Comparison of ENCODE assay signal across 26 mouse cellular contexts in the genomic region with DNA sequence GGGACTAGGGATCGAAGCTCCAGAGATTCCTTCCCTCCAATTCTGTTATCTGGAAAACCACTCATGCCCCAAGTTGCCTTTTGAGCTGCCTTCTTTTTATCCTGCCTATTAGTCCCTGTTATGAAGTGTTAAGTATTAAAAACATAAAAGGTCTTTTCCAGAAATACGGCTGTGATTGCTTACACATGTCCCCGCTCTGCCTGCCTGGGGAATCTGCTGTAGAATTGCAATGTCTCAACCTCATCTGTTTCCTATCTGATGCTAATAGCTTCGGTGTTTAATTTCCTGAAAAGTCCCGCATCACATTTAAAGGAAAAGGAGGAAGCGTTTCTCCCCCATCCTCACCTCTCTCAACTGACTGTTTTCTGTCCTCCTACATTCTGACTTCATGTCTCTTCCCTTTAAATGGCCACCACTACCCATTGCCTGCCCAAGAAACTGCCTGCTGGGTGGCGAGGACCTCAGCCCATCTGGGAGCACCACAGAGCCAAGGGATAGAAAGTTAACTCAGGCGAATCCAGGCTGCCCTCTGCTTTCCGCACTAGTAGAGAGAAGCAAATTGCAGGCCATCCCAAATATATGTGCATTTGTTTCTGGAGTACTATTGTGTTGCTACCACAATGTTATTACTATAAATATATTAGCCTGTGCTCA.
DNase-seq lines count a peak whose midpoint lies in the region; ATAC-seq lines count a peak whose summit lies in the region.
"Had no signal": no experiment of that assay in that cellular context is flagged by ENCODE, and none has a peak within 500 bp of the region (broad histone marks: within the 10 kb centered on the region; RNA-seq: fewer than 3 reads in every experiment).

No protein-coding gene starts in this region.

- peak; percentile 68 for DNase-seq in embryo, embryonic 10.5 days (ENCODE audit: low spot score)
- DNase-seq in embryo, embryonic 9.5 days (ENCODE audit: extremely low spot score): peak; percentile 22
- DNase-seq in ovary, adult 18-20 months (ENCODE audit: low spot score): no peak
- no peak for DNase-seq in thymus, postnatal 25 days
- no peak for DNase-seq in spleen, postnatal 10 days (ENCODE audit: low spot score in 2 of 2)
- DNase-seq: adrenal gland, adult 2 months; cerebellum, adult 18-20 months; cerebellum, postnatal 36 days; gastrocnemius, adult 2 months; kidney, adult 11 months; left cerebral cortex, postnatal 4 days; lung, embryonic 14.5 days; midbrain, embryonic 14.5 days; right cerebral cortex, postnatal 4 days; thymus, adult 18-20 months had no signal

- WGBS in embryonic facial prominence, embryonic 15.5 days: 35% methylated on average over 9 of the region's 9 CpGs
- WGBS in limb, embryonic 13.5 days: 20% methylated on average over 9 of the region's 9 CpGs
- WGBS in midbrain, embryonic 16.5 days: 72% methylated on average over 9 of the region's 9 CpGs

- peak overlapping the region; percentile 21; the same call in 1 of the 2 replicates for H3K4me2 ChIP-seq in embryonic facial prominence, embryonic 15.5 days (replicated peaks)
- H3K4me2 ChIP-seq in limb, embryonic 13.5 days (replicated peaks): peak overlapping the region; percentile 37; the same call in 1 of the 2 replicates
- no peak overlapping the region for H3K4me2 ChIP-seq in midbrain, embryonic 16.5 days (ENCODE audit: low read length)
- H3K4me2 ChIP-seq: forebrain, embryonic 12.5 days; kidney, embryonic 15.5 days; lung, embryonic 14.5 days; neural tube, embryonic 12.5 days had no signal

- no peak for ATAC-seq in embryonic facial prominence, embryonic 15.5 days (ENCODE audit: insufficient number of reproducible peaks, low FRiP score, low TSS enrichment, low read depth)
- ATAC-seq in limb, embryonic 13.5 days (ENCODE audit: low FRiP score, low read depth): peak; percentile 84
- no peak for ATAC-seq in midbrain, embryonic 16.5 days
- ATAC-seq: hindbrain, postnatal 0 days had no signal

- H3K4me3 ChIP-seq in embryonic facial prominence, embryonic 15.5 days (replicated peaks): no peak overlapping the region
- no peak overlapping the region for H3K4me3 ChIP-seq in limb, embryonic 13.5 days
- no peak overlapping the region for H3K4me3 ChIP-seq in midbrain, embryonic 16.5 days (ENCODE audit: low read depth, low read length)
- H3K4me3 ChIP-seq: forebrain, embryonic 12.5 days; gastrocnemius, adult 2 months; heart, embryonic 10.5 days; kidney, embryonic 15.5 days; left cerebral cortex, adult 2 months; megakaryocyte, embryonic 14.5 days; neural tube, embryonic 12.5 days had no signal

- H3K9me3 ChIP-seq in embryonic facial prominence, embryonic 15.5 days (replicated peaks): no peaks in the 10 kb centered on the region
- no peaks in the 10 kb centered on the region for H3K9me3 ChIP-seq in limb, embryonic 13.5 days
- no peaks in the 10 kb centered on the region for H3K9me3 ChIP-seq in midbrain, embryonic 16.5 days (replicated peaks; ENCODE audit: control insufficient read depth, low read length, poor library complexity, severe bottlenecking)
- H3K9me3 ChIP-seq: forebrain, embryonic 12.5 days; heart, embryonic 10.5 days; kidney, embryonic 15.5 days; megakaryocyte, embryonic 14.5 days; neural tube, embryonic 12.5 days had no signal

- no peaks in the 10 kb centered on the region for H3K27me3 ChIP-seq in embryonic facial prominence, embryonic 15.5 days
- peaks cover 25% of the 10 kb centered on the region for H3K27me3 ChIP-seq in limb, embryonic 13.5 days
- H3K27me3 ChIP-seq in midbrain, embryonic 16.5 days (ENCODE audit: control insufficient read depth, insufficient read depth, low read depth, low read length): no peaks in the 10 kb centered on the region
- H3K27me3 ChIP-seq: kidney, embryonic 15.5 days; neural tube, embryonic 12.5 days had no signal

- no peak overlapping the region for H3K9ac ChIP-seq in embryonic facial prominence, embryonic 15.5 days
- no peak overlapping the region for H3K9ac ChIP-seq in limb, embryonic 13.5 days
- no peak overlapping the region for H3K9ac ChIP-seq in midbrain, embryonic 16.5 days (ENCODE audit: low read depth, low read length)
- H3K9ac ChIP-seq: forebrain, embryonic 12.5 days; kidney, embryonic 15.5 days; liver, embryonic 14.5 days; lung, embryonic 14.5 days; neural tube, embryonic 12.5 days had no signal

- H3K36me3 ChIP-seq in embryonic facial prominence, embryonic 15.5 days: no peaks in the 10 kb centered on the region
- no peaks in the 10 kb centered on the region for H3K36me3 ChIP-seq in limb, embryonic 13.5 days
- H3K36me3 ChIP-seq in midbrain, embryonic 16.5 days (ENCODE audit: control insufficient read depth, insufficient read depth, low read length): no peaks in the 10 kb centered on the region
- H3K36me3 ChIP-seq: forebrain, embryonic 12.5 days; heart, embryonic 10.5 days; kidney, embryonic 15.5 days; neural tube, embryonic 12.5 days had no signal

- peaks cover 30% of the 10 kb centered on the region for H3K4me1 ChIP-seq in embryonic facial prominence, embryonic 15.5 days
- peaks cover 46% of the 10 kb centered on the region for H3K4me1 ChIP-seq in limb, embryonic 13.5 days
- H3K4me1 ChIP-seq in midbrain, embryonic 16.5 days (ENCODE audit: control insufficient read depth, insufficient read depth, low read length): no peaks in the 10 kb centered on the region
- H3K4me1 ChIP-seq: forebrain, embryonic 12.5 days; heart, embryonic 10.5 days; megakaryocyte, embryonic 14.5 days; neural tube, embryonic 12.5 days had no signal

- peak overlapping the region; percentile 34; the same call in 1 of the 2 replicates for H3K27ac ChIP-seq in embryonic facial prominence, embryonic 15.5 days (replicated peaks)
- peak overlapping the region; percentile 59 for H3K27ac ChIP-seq in limb, embryonic 13.5 days
- H3K27ac ChIP-seq in midbrain, embryonic 16.5 days (ENCODE audit: low read length): no peak overlapping the region
- H3K27ac ChIP-seq: forebrain, embryonic 12.5 days; gastrocnemius, adult 2 months; heart, embryonic 10.5 days; hindbrain, postnatal 0 days; kidney, embryonic 15.5 days; left cerebral cortex, adult 2 months; liver, embryonic 14.5 days; neural tube, embryonic 12.5 days had no signal

Comparison
In these comparisons a context has a peak if more than half of its experiments do, and no peak if none do; other contexts are left out.
1. DNase-seq: peak in embryo, embryonic 10.5 days (single experiment) and embryo, embryonic 9.5 days (single experiment); none in ovary, adult 18-20 months (single experiment), thymus, postnatal 25 days (single experiment) and spleen, postnatal 10 days (0 of 2).